Mouse (Mus musculus) cerebellum, adult 18-20 months (tissue): Measurements from ENCODE around the gene 6430628N08Rik.

ENCODE experiments used
- DNase-seq, 2 experiments: peaks; one replicate each; pipeline ENCODE4 v3.0.0; 2021

Gene 6430628N08Rik

DNA sequence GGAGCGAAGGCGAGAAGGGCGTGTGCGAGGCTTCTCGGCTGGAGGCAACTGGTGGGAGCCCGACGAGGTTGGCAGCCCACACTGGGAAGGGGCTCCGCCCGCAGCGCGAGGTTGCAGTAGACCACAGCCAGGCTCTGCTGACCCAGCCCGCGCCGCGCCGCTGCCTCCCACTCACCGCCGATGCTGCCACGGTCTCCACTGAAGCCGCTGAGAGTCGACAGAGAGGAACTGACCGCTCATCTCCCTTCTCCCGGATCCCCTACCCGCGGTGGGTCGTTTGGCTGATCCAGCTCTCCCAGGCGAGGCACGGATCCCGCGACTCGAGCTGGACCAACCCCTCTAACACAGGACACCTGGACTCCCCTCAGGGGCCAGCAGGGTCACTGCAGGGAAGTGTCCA, at the start of gene 6430628N08Rik:
Gene 6430628N08Rik, plus strand, starts transcription at position 113 of the 400 bp plus-strand sequence.
- no peak for DNase-seq

GRCm38 (mm10) chr4:115840842-115841241, 49.6 kb upstream of the 6430628N08Rik start:
- DNase-seq, result no peak

DNA sequence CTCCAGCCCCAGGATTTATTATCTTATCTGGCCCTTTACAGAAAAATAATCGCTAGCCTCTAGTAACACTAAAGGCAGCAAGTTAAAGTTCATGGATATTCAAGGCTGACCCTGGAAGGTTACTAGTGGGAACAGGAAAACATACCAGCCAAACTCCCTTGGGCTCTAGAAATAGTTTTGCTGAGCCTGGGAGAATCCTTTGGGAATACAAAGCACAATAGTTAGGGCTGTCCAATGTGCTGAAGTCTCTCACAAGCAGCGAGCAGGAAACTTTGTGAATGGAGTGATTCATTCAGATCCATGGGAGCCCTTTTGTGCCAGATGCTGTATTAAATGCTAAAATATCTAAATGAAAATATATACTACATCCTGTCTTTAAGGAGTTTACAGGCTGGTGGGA, 43.8 kb upstream of the 6430628N08Rik start:
- DNase-seq, result no peak

DNA sequence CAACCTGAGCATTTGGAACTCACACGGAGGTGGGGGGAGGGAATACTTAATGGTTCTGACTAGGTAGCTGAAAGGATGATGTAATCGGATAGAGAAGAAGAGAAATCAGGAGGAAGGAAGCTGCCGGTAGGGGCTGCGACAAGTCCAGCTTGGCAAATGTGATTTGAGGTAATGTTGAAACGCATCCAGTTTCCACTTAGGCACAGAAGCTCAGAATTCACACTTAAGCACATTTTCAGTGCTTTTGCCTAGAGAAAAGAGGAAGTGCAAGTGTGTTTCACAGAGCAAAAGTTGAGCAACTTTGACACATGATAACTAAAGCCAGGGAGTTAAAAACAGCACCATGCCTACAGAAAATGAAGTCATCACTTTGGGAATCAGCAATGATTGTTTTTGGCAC, 43.1 kb upstream of the 6430628N08Rik start:
- no peak for DNase-seq

GRCm38 (mm10) chr4:115848083-115848482, 42.4 kb upstream of the 6430628N08Rik start:
- no peak for DNase-seq

GRCm38 (mm10) chr4:115848990-115849677, 41.3 kb upstream of the 6430628N08Rik start:
- DNase-seq, result no peak

DNA sequence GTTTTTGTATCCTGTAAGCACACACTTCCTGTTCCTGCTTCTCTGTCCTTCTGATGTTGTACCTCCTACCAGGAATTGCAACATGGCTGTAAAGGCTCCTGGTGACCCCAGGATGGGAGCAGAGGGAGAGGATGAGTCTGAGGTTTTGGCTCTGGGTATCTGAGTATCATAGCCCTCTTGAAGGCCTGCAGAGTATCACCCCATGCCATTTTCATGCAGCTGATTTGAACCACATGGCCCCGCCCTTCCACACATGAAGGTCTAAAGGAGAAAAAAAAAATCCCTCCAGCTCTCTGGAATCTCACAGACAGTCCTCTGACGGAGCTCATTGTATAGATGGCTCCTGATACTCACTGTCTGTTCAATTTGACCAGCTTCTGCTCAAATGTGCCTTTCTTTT, 40.4 kb upstream of the 6430628N08Rik start:
- DNase-seq, result no peak

- no peak for DNase-seq
These were observed 39.8 kb upstream of the 6430628N08Rik start for GRCm38 (mm10) chr4:115850631-115851030.

GRCm38 (mm10) chr4:115851569-115851968, 38.9 kb upstream of the 6430628N08Rik start:
- DNase-seq, result no peak

DNA sequence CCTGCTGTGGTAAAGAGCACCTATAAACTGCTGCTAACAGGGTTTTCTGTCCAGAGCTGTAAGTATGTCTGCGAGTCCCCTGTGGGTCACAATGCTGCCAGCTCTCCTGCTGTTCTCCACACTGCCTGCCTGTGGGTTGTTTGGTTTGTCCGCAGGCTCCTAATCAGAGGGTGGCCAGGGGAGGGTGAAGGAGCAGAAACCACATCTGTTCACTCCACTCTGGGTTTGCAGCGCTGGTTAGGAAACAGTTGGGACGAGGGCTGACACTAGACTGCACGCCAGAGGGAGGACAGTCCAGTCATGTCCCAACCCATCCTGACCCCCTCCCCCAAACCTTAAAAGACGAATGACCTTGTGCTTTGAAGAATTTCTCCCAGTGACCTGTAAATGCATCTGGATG, 35.4 kb upstream of the 6430628N08Rik start:
- no peak for DNase-seq

DNA sequence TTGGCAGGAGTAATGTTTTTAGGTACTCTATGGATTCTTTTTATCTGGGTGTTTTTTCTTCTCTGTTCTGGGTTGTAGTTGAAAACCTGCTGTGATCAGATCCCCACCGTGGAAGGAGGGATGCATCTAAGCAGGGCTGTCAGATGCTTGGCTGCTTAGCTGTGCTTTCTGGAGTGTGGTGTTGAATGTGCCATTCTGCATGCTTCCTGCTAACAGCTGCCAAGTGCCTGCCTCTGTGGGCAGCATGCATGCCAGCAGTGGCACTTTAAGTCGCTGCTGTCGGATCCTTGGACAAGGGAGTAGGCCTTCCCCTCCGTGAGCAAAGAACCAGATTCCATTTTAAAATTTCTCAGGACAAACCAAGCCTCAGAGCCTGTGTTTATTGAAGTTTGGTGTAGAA, 34.9 kb upstream of the 6430628N08Rik start:
- DNase-seq, result no peak

- DNase-seq, result no peak
These were observed 34.2 kb upstream of the 6430628N08Rik start for GRCm38 (mm10) chr4:115856282-115856681.

- DNase-seq, result no peak
These were observed 33.1 kb upstream of the 6430628N08Rik start for GRCm38 (mm10) chr4:115857293-115857883.

- DNase-seq, result no peak
These were observed 27.1 kb upstream of the 6430628N08Rik start for GRCm38 (mm10) chr4:115863352-115863751.

DNA sequence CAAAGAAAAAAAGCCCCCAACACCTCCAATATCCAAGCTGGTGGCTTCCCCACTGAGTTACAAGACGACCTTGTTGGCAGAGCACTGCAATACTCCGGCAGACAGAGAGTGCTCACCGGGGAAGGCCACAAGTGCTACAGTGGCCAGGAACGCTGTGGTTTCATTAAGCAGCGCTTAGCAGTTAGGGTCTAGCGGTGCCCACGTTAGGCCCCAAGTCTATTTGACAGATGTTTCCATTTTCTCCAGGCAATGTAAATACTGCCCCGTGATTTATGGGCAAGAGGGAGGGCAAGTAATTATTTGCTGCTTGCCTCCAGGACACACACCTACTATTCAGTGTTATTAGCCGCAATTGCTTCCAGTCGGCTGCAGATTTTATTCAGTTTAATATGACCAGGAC, 26.6 kb upstream of the 6430628N08Rik start:
- no peak for DNase-seq

DNA sequence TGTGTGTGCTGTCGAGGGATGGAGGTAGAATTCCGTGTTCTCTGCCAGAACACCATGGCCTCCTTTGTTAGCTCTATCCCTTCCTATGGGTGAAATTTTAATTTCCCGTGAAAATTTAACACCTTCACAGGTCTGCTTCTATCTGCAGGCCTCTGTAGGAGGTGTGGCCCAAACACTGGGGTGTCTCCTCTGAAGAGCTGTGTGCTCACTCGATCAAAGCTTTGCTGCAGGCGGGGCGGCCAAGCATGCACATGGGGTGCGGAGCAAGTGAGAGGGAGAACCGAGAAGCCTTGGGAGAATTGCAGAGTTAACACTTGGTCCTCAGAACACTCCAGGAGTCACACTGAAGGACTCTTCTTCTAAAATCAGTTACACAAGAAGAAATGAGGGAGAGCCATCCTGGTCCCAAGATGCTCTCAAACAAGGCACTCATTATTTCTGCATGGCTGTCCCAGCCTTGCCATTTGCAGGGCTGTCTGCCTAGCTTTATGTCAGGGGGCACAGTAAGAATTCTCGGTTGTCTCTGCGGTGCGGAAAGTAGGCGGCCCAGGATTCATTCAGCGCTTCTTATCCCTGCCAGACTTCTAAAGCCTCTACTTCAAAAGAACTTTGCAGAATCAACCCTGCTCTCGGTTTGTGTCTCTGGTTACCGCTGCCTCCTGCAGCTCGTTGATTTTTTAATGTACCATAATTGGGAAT, 20.8 kb upstream of the 6430628N08Rik start:
- DNase-seq, result no peak

GRCm38 (mm10) chr4:115873231-115873630, 17.2 kb upstream of the 6430628N08Rik start:
- DNase-seq, result no peak

GRCm38 (mm10) chr4:115878216-115878678, 12.2 kb upstream of the 6430628N08Rik start:
- no peak for DNase-seq

DNA sequence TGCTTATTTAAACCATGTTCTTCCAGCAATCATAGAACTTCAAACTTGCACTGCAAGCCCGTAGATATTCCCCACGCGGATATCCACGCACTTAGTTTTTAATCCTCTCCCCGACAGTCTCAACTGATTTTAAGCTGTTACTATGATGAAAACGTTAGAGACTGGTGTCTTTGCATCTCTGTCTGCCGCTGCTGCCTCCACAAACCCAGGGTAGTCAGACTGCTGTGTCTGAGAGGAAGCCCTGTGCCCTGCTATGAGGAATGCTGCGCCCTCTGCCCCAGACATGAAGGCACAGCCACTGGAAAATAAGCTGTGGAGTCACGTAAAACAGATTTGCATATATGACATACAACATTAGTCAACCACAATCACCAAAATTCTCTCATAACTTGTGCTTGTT, 11.6 kb upstream of the 6430628N08Rik start:
- DNase-seq, result no peak

GRCm38 (mm10) chr4:115881183-115881582, 9.3 kb upstream of the 6430628N08Rik start:
- no peak for DNase-seq

GRCm38 (mm10) chr4:115882195-115882594, 8.3 kb upstream of the 6430628N08Rik start:
- DNase-seq, result no peak

DNA sequence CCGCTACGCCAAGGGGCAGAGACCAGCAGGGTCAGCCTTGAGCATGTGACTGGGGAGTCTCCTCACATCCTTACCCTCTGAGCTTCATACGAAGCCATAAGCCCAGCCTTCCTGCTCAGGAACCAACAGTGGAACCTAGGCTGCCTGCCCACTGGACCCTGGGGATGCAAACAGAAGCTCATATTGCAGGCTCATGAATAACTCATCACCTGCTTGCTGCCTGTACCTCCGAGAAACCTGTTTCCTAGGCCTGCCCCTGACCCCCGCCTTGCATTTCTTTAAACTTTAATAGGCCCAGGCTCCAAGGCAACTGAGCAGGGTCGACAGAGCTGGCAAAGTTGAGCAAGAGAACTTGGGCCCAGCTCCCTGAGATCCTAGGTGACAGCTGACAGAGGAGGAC, 6.4 kb upstream of the 6430628N08Rik start, which contains the start of gene Kncn:
Gene Kncn, plus strand, starts transcription at position 379 of the 400 bp plus-strand sequence.
- DNase-seq, result no peak

DNA sequence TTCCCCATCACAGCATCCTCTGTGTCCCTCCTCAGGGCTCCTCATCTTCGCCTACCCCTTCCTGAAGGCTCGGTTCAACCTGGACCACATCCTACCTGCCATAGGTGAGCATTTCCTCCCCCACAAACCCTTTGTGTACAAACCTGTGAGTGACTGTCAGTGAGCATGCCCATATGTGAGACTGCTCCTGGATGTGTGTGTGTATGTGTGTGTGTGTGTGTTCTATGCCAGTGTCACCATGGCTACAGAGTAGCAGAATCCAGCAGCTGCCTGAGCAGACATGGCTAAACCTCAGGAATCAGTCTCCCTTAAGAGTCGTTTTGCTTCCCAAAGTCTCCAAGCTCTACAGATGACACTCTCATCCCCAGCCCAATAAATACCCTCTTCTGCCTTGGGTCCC, 4.6 kb upstream of the 6430628N08Rik start:
- DNase-seq, result no peak

DNA sequence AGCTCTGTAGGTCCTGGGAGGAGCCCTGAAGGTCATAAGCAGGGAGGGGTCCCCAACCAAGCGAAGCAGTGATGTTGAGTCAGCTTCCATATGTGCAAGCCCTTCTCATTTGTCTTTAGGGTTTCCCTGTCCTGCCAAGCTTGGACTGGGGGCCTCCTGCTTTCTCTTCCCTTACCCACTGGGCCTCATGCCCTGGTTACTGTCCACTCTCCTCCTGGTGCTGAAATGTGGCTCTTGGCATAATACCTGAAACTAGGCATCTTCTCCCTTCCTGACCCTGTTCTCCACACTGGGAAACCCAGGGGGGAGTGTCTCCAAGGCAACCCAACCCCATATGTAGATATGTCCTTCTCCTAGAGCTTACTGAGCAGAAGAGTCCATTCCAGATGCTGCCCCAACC, 3.6 kb upstream of the 6430628N08Rik start:
- no peak for DNase-seq
